Mouse (Mus musculus) erythroblast, adult 5-6 weeks (primary cell): Measurements from ENCODE around the gene Cox6a2. TPM values are rescaled to one million over a fixed set of nuclear protein-coding genes. Genes with fewer than 3 reads are reported as not detected.

Experiments used
- total RNA-seq, 2 experiments: library from RNA; stranded (forward) in 1 of 2; stranded (reverse) in 1 of 2; fragments of 150-400 nt in 1 of 2; fragments of 200-764, 138-1000 nt in 1 of 2; gene quantifications; 2 replicates each; pipeline versions ENCODE4 v1.2.3 to v1.2.4; 2015 to 2017; ENCODE audit warnings: low replicate concordance in 2 of 2

Gene Cox6a2
- total RNA-seq, 2 experiments from 2014 or later = 0.60 TPM; not detected in 1

Other genes starting within 250 kb of the Cox6a2 start
- gene Fus, start 238.9 kb downstream of the Cox6a2 start, total RNA-seq (2015; ENCODE audit: low replicate concordance) = 59.6 and 159 TPM in 2 replicates
- gene Fus, start 238.9 kb downstream of the Cox6a2 start, total RNA-seq (2017; ENCODE audit: low replicate concordance) = 19.3 and 43.4 TPM in 2 replicates
- gene Pycard, start 212.5 kb downstream of the Cox6a2 start, total RNA-seq (2015; ENCODE audit: low replicate concordance) = 33.6 and 42.6 TPM in 2 replicates
- gene Pycard, start 212.5 kb downstream of the Cox6a2 start, total RNA-seq (2017; ENCODE audit: low replicate concordance) = 3.2 and 3.3 TPM in 2 replicates
- gene Trim72, start 202.4 kb downstream of the Cox6a2 start, total RNA-seq (2015; ENCODE audit: low replicate concordance) = not detected in 2 replicates
- not detected in 2 replicates for gene Trim72, start 202.4 kb downstream of the Cox6a2 start, total RNA-seq (2017; ENCODE audit: low replicate concordance)
- 44.6 and 47.6 TPM in 2 replicates for gene Itgam, start 143.7 kb downstream of the Cox6a2 start, total RNA-seq (2015; ENCODE audit: low replicate concordance)
- 46.6 and 54.4 TPM in 2 replicates for gene Itgam, start 143.7 kb downstream of the Cox6a2 start, total RNA-seq (2017; ENCODE audit: low replicate concordance)
- gene Gm49368, start 143.7 kb downstream of the Cox6a2 start, total RNA-seq (2015; ENCODE audit: low replicate concordance) = not detected in 2 replicates
- gene Gm49368, start 143.7 kb downstream of the Cox6a2 start, total RNA-seq (2017; ENCODE audit: low replicate concordance) = not detected in 2 replicates
- 0.21 and 0.38 TPM in 2 replicates for gene Itgax, start 76.8 kb downstream of the Cox6a2 start, total RNA-seq (2015; ENCODE audit: low replicate concordance)
- gene Itgax, start 76.8 kb downstream of the Cox6a2 start, total RNA-seq (2017; ENCODE audit: low replicate concordance) = 1.4 and 1.5 TPM in 2 replicates
- gene Itgad, start 52.0 kb downstream of the Cox6a2 start, total RNA-seq (2015; ENCODE audit: low replicate concordance) = 3.5 and 7.7 TPM in 2 replicates
- 7.4 and 21.2 TPM in 2 replicates for gene Itgad, start 52.0 kb downstream of the Cox6a2 start, total RNA-seq (2017; ENCODE audit: low replicate concordance)
- 1.3 and 2.3 TPM in 2 replicates for gene Armc5, start 31.0 kb upstream of the Cox6a2 start, total RNA-seq (2015; ENCODE audit: low replicate concordance)
- 2.2 and 4.0 TPM in 2 replicates for gene Armc5, start 31.0 kb upstream of the Cox6a2 start, total RNA-seq (2017; ENCODE audit: low replicate concordance)
- gene 9130023H24Rik, start 31.6 kb upstream of the Cox6a2 start, total RNA-seq (2015; ENCODE audit: low replicate concordance) = 1.7 and 3.3 TPM in 2 replicates
- gene 9130023H24Rik, start 31.6 kb upstream of the Cox6a2 start, total RNA-seq (2017; ENCODE audit: low replicate concordance) = 1.8 and 2.7 TPM in 2 replicates
- 0.96 and 2.9 TPM in 2 replicates for gene Tgfb1i1, start 40.4 kb upstream of the Cox6a2 start, total RNA-seq (2015; ENCODE audit: low replicate concordance)
- 0.84 TPM in 1 of 2 replicates, not detected in the other for gene Tgfb1i1, start 40.4 kb upstream of the Cox6a2 start, total RNA-seq (2017; ENCODE audit: low replicate concordance)
- not detected in 2 replicates for gene Slc5a2, start 59.3 kb upstream of the Cox6a2 start, total RNA-seq (2015; ENCODE audit: low replicate concordance)
- gene Slc5a2, start 59.3 kb upstream of the Cox6a2 start, total RNA-seq (2017; ENCODE audit: low replicate concordance) = 0.85 TPM in 1 of 2 replicates, not detected in the other
- 29.2 and 52.5 TPM in 2 replicates for gene BC017158, start 91.8 kb upstream of the Cox6a2 start, total RNA-seq (2015; ENCODE audit: low replicate concordance)
- gene BC017158, start 91.8 kb upstream of the Cox6a2 start, total RNA-seq (2017; ENCODE audit: low replicate concordance) = 41.7 and 56.7 TPM in 2 replicates
- gene Rgs10, start 212.4 kb upstream of the Cox6a2 start, total RNA-seq (2015; ENCODE audit: low replicate concordance) = 21.9 and 24.5 TPM in 2 replicates
- 22.7 and 44.9 TPM in 2 replicates for gene Rgs10, start 212.4 kb upstream of the Cox6a2 start, total RNA-seq (2017; ENCODE audit: low replicate concordance)